Mouse (Mus musculus) thymus, postnatal 0 days (tissue): ENCODE data around the gene Cyp1b1. TPM values are rescaled to one million over a fixed set of nuclear protein-coding genes. Genes with fewer than 3 reads are reported as not detected.

Experiments used
- DNase-seq: peaks from one replicate; pipeline ENCODE4 v3.0.0-alpha.2; 2015; ENCODE audit warnings: low spot score
- polyA plus RNA-seq: library from polyadenylated mRNA; unstranded; fragments of >200 nt; fragmentation: Nextera tagmentation; extraction: Ambion mirVana; gene quantifications from 2 replicates; pipeline ENCODE4 v1.2.1, GENCODE M21; 2015

The Cyp1b1 gene
- polyA plus RNA-seq, 1 experiment from 2014 or later: 2.7 TPM

DNA sequence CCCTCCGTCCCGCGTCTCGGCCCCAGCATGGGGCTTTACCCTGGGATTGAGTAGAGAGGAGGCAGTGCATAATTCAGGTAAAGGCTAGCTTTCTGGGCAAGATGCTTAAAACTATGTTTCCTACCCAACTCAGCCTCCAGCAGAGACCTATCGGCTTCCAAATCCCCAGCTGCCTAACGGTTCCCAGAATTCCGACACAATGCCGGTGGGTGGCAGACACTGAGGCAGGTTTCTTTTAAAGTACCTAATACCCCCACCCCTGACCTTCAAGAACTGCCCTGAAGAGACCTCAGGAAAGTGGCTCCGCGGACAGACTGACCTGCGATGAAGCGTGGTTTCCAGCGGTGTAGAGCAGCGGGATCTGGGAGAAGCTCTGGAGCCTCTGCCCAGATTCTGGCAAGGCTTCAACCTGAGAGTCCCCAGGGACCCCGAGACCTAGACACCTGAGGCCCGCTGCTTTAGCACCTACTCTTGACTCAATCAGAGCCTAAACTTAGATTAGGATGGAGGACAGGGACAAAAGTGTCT, 429 bp downstream of the Cyp1b1 start:
- DNase-seq: no peak

DNA sequence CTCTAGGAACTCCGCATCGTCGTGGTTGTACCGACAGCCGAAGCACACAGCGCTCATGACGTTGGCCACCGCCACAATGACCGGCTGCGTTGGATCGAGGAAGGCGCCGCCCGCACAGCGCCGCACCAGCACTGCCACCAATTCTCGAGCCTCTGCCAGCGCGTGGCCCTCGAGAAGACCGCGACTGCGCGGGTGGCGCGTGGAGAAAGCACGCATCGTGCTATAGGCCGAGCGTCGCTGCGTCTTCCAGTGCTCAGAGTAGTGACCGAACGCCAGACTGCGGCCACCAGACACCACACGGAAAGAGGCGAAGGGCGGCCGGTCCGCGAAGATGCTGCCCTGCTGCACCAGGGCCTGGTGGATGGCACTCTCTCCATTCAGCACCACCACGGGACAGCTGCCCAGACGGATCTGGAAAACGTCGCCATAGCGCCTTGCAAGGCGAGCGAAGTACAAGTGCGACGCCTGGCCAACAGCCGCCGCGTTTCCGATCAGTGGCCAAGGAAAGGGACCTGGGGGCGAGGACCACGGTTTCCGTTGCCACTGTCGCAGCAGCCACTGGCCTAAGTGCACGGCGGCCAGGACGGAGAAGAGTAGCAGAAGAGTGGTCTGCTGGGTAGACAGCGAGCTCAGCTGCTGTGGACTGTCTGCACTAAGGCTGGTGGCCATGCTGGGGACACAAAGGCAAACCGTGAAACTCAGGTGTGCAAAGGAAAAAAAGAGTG, 1.1 kb downstream of the Cyp1b1 start:
- DNase-seq: no peak

DNA sequence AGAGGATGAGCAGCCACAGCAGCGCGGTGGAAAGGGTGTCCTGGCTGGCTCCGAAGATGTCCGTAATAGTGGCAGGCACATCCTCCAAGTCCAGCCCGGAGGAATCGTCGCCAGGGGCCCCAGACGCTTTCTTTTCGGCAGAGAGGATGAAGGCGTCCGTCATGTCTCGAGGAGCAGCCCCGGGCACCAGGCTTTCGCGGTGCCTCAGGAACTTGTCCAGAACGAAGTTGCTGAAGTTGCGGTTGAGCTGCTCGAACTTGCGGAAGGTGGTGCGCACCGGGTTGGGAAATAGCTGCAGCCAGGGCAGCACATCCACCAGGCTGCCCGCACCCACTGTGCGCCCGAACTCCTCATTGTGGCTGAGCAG, 1.6 kb downstream of the Cyp1b1 start:
- DNase-seq: no peak

DNA sequence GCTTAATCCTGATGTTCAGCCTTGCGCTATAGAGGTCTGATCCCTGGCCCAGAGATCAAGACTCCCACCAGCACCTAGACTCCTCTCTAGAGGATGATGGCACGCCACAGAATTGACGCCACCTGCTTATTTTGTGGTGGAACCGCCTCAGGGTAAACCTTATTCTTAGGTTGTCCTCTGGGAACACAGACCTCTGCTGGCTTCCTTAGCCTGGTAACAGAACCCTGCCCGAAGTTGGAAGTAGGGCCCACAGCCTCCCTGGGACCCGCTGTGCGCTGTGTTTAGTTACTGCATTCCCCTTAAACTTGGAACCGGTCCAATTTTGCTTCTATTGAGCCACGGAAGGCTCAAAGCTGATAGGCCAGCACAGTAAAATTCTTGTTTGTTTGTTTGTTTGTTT, 2.3 kb downstream of the Cyp1b1 start:
- no peak for DNase-seq

DNA sequence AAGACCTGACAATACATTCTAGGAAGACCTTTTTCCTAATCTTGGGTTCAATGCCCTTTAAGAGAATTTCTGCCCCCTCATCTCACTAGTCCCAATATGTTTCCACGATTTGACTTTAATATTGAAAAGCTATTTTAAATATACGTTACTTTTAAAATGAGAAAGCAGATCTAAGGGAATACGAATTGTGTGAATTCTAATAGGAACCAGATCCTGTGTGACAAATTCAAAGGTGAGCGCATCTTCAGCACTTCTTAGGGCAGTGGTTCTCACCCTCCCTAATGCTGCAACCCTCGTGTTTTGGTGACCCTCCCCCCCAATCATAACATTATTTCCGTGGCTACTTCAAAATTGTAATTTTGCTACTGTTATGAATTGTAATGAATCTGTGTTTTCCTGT, 2.9 kb downstream of the Cyp1b1 start:
- no peak for DNase-seq

DNA sequence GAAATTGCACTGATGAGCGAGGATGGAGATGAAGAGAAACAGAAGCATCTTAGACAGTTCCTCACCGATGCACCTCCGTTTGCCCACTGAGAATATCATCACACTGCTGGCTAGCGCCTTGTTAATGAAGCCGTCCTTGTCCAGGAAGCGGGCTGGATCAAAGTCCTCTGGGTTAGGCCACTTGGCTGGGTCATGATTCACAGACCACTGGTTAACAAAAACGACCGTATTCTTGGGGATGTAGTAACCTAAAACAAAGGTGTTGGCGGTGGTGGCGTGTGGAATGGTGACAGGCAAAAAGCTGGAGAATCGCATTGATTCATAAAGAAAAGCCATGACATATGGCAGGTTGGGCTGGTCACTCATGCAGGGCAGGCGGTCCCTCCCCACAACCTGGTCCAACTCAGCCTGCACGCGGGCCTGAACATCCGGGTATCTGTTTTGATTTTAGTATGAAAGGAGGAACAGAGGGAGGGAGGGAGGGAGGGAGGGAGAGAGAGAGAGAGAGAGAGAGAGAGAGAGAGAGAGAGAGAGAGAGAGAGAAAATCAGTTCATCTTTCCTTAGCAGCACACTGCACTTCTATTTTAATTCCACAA, 4.5 kb downstream of the Cyp1b1 start:
- DNase-seq: no peak

DNA sequence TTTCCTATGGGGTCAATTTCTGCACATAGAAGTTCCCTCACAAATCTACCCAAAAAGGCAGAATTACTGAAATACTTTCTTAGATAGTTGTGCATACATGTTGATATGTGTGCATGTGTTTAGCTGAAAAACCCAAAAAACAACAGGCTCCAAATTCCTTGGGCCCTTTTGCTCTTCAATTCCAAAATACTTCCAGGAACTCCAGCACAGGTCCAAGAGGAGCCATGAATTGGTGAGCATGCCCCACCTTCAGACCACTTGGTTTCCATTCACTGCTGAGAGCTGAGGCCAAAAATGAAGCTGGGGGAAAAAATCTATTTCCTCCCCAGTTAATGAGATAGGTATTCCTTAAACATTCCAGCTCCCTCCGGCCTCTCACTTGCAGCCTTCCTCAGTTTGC, 5.1 kb downstream of the Cyp1b1 start:
- DNase-seq: no peak

DNA sequence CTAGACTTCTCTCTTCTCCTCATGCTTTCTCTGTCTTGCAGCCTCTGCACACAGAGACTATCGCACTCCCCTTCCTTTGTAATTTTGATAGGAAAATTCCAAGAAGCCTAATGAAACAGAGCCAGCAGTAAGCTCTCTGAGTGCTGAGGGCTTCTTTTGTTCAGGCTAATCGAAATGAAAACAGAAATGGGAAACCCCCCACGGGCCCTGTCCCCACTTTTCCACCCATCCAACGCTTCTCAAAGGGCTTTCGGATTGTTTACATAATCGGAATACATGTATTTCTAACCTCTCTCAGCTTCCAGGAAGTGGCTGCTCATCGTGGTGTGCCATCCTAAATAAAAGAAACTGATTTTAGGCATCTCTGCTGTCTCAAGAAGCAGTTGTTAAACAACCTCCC, 6.7 kb downstream of the Cyp1b1 start:
- no peak for DNase-seq

DNA sequence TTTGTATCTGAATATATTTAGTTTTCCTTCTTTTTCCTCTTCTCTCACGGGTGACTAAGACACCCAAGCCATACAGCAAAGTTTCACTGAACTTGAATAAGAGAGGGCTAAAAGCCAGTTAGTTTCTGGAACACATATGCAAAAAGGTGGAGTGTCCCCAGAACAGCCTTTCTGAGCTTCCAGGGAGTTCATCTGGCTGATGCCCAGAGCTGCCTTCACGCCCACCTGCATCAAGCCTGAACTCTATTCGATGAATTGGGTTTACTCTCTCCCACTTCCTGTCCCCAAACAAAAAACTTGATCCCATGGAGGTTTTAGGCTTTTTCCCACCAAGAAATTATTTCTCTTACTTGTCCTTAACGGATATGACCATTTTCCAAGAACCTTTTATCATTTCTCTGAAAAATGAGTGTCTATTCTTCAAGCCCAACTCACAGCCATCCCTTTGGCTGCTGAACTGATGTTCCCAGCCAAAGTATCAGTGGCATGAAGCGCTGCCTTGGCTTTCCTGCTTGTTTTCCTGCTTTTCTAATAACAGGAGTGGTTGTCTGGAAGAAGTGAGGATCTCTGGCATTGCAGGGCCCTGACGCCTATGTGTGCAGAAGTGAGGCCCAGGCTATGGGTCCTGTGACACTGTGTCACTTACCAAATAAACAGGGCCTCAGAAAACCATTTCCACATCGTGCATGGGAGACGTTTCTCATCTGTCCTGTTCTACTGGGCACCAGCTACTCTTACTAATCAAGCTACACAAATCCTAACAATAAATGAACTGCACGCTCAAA, 9.0 kb downstream of the Cyp1b1 start:
- no peak for DNase-seq

DNA sequence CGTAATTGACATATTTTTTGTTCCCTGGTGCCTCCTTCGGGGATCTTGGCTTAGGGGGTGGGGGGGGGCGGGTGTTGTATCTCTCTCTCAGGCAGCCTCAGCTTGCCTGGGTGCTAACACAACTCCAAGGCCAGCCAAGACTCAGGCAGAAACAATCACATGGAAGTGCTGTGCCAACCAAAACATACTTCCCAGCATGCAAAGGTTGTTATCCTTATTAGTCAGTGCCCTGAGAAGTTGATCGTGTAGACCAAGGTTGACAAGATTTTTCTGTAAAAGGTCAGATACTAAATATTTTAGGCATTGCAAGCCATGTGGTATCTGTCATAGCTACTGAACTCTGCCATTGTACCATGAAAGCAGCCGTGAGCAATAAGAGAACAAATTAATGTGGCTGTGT, 14.0 kb downstream of the Cyp1b1 start:
- DNase-seq: no peak

DNA sequence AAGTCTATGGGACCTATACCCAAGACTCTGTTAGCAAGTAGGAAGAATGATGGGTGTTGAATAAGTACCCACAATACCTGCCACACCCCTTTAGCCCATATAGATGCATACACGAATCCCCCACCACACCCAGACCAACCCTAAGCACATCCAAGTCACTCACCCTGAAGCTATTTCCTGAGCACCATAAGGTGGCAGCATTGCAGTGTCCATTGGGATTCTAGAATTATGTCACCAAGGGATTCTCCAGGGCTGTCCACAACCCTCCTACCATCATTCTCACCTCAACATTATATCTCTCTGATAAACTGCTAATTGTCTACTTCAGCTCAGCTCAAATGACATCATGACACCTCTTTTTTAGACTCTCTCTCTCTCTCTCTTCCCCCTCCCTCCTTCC, 15.7 kb downstream of the Cyp1b1 start:
- DNase-seq: peak; percentile 11

DNA sequence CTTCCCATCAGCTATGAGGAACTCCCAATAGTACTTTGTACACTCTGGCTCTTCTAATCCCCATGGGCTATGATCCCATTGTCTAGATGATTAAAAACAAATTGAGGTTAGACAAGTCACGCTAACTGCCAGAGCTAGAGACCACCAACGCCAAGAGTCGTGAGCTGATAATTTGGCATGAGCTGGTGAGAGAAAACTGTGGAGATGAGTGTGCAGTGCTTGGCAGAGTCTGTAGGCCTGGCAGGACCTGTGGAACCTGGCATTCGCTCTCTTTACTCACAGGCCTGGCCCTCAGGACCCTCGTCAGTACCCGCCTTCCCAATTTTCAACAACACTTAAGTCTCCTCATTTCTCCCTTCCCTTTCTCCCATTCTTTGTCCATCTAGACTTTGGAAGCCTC, 19.3 kb downstream of the Cyp1b1 start:
- DNase-seq: no peak

DNA sequence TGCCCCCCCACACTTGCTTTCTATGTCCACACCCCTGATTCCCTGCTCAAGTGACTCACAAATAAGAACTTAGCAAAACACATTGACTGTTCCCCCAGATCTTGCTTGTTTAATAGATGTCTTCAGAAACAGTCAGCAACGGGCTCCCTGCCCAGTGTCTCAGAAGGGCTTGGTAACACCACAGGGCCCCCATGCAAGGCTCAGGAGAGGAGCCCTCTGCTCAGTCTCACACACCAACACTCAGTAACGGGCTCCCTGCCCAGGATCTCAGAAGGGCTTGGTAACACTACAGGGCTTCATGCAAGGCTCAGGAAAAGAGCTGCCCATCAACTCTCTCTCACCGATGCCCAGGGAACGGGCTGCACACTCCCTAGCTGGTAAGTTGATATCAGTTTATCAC, 19.8 kb downstream of the Cyp1b1 start:
- no peak for DNase-seq

DNA sequence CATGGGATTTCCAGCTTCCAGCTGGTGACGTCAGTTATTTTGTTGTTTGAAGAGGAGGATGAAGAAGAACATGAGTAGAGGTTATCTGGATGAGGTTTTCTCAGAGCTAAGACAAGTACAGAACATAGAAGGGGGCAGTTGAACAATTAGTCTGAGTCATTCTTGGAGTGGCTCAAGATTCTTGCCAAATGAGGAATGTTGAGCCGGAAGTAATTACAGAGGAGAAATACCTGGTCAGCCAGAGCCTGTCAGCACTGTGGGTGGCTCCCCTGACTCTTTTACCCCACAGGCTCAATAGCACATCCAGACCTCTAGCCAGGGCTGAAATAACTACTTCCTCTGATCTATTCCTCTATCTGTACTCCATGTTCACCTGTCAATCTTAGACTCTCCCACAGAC, 44.0 kb downstream of the Cyp1b1 start:
- DNase-seq: no peak

DNA sequence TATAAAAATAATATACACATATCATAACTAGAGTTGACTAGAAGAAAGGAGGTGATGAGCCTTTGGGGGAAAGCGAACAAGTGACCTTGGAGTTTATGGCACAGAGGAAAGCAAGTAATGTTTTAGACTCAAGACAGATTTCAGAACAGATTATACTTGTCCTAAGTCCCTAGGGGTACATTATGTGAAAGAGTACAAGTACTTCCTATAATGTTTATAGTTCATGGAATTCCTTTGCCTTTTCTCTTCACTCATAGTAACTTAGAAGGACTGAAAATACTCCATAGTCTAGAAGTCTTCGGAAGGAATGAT, 50.8 kb downstream of the Cyp1b1 start:
- no peak for DNase-seq

DNA sequence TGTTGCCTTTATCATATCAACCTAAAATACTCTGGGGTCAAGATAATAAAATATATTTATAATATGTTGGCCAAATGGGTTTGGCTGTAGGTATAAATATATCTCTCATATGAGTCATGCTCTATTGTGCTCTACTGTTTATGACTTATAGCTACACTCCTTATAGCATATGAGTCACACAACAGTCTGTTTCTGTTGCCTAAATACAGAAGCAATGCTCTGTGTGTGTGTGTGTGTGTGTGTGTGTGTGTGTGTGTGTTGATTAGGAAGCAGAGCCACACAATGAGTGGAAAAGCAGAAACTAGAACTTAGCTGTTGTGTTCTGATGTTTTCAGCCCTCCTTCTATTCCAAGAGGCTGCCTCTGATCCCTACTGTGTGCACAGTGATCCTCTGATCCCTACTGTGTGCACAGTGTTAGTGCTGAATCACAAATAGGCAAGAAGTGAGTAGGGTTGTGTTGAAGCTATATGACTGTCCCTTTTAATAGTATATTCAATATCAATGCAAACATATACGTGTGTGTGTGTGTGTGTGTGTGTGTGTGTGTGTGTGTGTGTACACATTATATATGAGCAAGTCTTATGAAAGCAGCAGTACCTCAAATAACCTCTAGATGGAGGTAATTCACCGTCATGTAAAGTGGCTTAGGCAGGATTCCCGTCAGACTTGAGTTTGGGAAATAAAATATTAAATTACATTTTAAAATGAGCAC, 51.3 kb downstream of the Cyp1b1 start:
- DNase-seq: peak; percentile 59

DNA sequence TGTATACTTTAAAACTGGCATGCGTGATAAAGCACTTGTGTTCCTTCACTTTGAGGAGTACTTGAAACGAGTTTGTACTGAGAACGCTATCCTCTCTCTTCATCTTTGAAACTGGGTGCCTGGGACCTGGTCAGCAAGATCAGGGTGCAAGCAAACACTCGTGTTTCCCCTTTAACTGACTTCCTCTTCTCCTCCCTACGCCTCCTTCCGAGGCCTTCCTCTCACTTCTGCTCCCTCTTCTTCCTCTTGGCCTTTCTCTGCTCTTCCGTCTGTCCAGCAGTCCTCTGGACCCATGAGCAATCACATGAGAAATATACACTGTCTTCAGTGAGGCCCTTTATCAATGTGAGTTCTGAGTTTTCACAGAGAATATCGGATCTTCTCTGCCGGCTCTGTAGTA, 53.0 kb downstream of the Cyp1b1 start:
- no peak for DNase-seq

DNA sequence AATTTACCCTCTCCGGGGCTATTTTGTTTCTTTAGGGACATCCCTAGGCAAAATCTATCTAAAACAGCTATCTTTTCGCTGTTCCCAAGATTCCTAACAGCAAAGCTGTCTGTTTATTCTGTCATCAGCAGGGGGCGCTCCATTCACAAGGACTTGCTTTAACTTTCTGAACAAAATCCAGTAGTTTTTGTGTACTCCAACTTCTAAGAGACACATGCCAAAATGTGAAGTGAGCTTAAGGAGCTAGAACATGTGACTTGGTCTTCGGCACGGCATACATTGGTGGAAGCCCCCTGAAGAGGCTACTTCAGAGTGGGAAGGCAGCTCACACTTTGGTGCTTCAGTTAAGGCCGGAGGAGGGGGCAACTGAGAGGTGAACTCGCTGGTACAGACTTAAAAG, 53.5 kb downstream of the Cyp1b1 start:
- DNase-seq: peak; percentile 67

DNA sequence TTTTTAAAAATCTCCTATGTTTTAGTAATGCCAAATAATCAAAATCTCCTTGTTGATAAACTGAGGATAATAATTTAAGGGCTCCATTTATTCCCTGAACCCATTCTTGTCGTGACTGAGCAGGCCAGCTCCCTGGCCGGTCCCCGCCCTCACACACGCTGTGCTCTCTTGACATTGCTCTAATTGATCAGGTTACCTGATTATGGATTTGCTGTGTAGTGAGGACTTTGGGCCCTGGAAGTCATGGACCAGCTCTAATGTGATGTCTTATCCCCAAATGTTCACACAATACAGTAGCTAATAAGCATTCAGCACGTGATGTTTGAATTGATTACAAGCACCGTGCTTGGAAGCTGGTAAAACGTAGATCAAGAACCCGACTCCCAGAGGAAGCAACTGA, 56.0 kb downstream of the Cyp1b1 start:
- DNase-seq: no peak

DNA sequence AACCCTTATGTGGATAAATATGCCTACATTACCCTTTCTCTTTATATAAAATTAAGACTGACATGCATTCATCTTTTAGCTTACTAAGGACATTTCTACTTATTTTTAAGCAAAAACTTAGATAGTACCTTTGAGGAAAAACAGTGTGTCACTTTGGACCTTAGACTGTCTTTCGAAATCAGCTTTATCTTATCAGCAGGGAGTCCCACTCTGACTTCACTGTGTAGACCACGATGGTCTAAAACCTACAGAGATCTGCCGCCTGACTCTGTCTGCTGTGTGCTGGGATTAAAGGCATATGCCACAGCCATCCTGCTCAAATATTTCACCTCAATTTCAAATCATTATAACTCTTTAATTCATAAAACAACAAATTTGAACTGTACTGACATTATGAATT, 56.4 kb downstream of the Cyp1b1 start:
- no peak for DNase-seq

DNA sequence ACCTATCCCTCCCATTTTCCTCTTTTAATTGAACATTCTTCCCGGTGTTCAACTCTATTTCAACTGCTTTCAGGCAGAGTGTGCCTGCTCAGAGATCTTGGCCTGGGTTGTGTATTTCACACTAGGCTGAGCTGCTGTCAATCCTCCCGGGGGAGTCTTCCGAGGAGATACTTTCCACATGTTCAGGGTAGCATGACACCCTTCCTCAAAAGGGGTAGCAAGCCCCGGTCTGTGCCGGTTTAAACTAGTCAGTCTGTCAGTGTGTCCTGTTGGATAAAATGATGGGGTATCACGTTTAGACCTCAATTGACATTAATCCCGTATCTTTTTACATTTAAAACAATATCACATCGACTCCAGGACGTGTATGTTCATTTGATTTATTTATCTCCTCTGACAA, 57.1 kb downstream of the Cyp1b1 start:
- no peak for DNase-seq

DNA sequence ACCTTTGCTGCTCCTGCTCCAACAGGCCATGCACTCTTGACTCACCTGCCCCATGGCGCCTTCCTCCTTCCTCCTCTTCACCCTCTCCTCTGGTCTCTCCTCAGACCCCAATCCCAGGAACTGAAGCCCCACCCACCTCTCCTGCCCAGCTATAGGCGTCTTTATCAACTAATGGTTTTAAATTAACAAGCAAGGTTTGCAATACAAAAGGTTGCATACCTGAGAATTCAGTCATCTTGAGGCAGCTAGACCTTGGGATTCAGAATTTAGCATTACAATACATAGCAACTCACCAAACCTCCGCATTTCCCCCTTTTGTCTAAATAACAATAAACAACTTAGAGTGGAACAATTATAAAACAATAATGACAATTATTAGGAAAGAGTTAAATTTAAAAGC, 60.7 kb downstream of the Cyp1b1 start:
- no peak for DNase-seq
